Mouse (Mus musculus): ENCODE results near the gene Gcn1l1. TPM values are rescaled to one million over a fixed set of nuclear protein-coding genes. Genes with fewer than 3 reads are reported as not detected.

The Gcn1l1 gene
- polyA plus RNA-seq, 1 experiment from 2014 or later, result 39.6 TPM

- H3K4me2 ChIP-seq (ENCODE audit: low read depth, severe bottlenecking), result no peak overlapping the region
- no peak overlapping the region for H3K4me3 ChIP-seq (ENCODE audit: low read depth, low read length)
- no peaks in the 10 kb centered on the region for H3K27me3 ChIP-seq (ENCODE audit: control insufficient read depth, insufficient read depth, low read length)
- no peaks in the 10 kb centered on the region for H3K9me3 ChIP-seq (ENCODE audit: control insufficient read depth, low read length)
- DNase-seq (ENCODE audit: low spot score), result peak; percentile 97
- peak; percentile 65 for ATAC-seq (ENCODE audit: insufficient number of reproducible peaks, low FRiP score, low TSS enrichment, low read depth)
- under 1% methylated on average over 12 of the region's 12 CpGs for WGBS
- H3K27ac ChIP-seq (replicated peaks; ENCODE audit: low read depth, low read length), result no peak overlapping the region
- H3K4me1 ChIP-seq (ENCODE audit: control insufficient read depth, insufficient read depth, low read length), result peaks cover 45% of the 10 kb centered on the region
- no peak overlapping the region for H3K9ac ChIP-seq (ENCODE audit: low read length)
- H3K36me3 ChIP-seq (ENCODE audit: control insufficient read depth, insufficient read depth, low read length), result no peaks in the 10 kb centered on the region
These were observed 26.4 kb upstream of the Gcn1l1 start for GRCm38 (mm10) chr5:115538693-115539043.

DNA sequence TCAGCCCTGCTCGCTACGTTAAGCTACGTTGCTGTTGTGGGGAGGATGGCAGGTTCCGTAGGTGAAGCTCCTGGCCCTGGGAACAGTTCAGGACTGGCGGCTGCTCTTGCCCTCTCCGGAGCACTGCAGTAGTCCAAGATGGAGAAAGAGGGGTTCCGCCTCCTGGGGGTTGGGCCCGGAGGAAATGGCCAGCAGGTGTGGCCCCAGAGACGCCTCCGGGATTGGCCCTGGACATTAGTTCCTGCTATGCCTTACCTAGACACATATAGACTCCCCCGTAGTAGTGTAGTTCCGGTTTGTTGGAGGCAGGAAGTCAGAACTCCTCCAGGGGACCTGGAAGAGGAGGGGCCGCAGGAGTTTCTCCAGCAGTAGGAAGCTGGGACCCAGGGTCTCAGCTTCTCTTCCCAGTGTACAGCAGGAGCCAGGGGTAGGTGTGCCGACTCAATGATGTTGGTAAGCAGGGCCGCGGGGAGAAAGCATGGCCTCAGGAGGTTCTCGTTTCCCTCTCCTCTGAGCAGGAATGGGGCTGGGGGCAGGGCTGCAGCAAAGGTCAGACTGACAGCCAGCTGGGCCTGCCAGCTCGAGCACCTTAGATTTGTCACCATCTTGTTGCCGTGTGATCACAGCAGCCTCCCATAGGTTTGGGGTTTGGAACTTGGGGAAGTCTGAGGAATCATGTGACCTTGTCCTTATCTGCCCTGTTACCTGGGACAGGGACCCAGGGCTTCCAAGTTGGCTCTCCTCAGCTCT lies 22.2 kb upstream of the Gcn1l1 start:
- DNase-seq (ENCODE audit: low spot score), result no peak
- Histone ChIP-seq H3K9me3 (ENCODE audit: control insufficient read depth, low read length) (no peaks in the 10 kb centered on the region), H3K27me3 (ENCODE audit: control insufficient read depth, insufficient read depth, low read length) (no peaks in the 10 kb centered on the region), H3K4me3 (ENCODE audit: low read depth, low read length) (no peak overlapping the region), H3K36me3 (ENCODE audit: control insufficient read depth, insufficient read depth, low read length) (peaks cover 8% of the 10 kb centered on the region; the same call in 1 of the 2 replicates), H3K9ac (ENCODE audit: low read length) (no peak overlapping the region), H3K4me1 (ENCODE audit: control insufficient read depth, insufficient read depth, low read length) (peaks cover 33% of the 10 kb centered on the region), H3K4me2 (ENCODE audit: low read depth, severe bottlenecking) (no peak overlapping the region), H3K27ac (replicated peaks; ENCODE audit: low read depth, low read length) (no peak overlapping the region)
- no peak for ATAC-seq (ENCODE audit: insufficient number of reproducible peaks, low FRiP score, low TSS enrichment, low read depth)
- WGBS, result 59% methylated on average over 19 of the region's 19 CpGs

GRCm38 (mm10) chr5:115543509-115544253 lies 21.4 kb upstream of the Gcn1l1 start:
- DNase-seq (ENCODE audit: low spot score) (no peak), ATAC-seq (ENCODE audit: insufficient number of reproducible peaks, low FRiP score, low TSS enrichment, low read depth) (no peak)
- 68% methylated on average over 17 of the region's 17 CpGs for WGBS
- no peak overlapping the region for H3K27ac ChIP-seq (replicated peaks; ENCODE audit: low read depth, low read length)
- H3K27me3 ChIP-seq (ENCODE audit: control insufficient read depth, insufficient read depth, low read length), result no peaks in the 10 kb centered on the region
- no peak overlapping the region for H3K9ac ChIP-seq (ENCODE audit: low read length)
- H3K4me2 ChIP-seq (ENCODE audit: low read depth, severe bottlenecking), result no peak overlapping the region
- H3K4me1 ChIP-seq (ENCODE audit: control insufficient read depth, insufficient read depth, low read length), result peaks cover 26% of the 10 kb centered on the region
- no peak overlapping the region for H3K4me3 ChIP-seq (ENCODE audit: low read depth, low read length)
- H3K36me3 ChIP-seq (ENCODE audit: control insufficient read depth, insufficient read depth, low read length), result peaks cover 9% of the 10 kb centered on the region; the same call in 1 of the 2 replicates
- no peaks in the 10 kb centered on the region for H3K9me3 ChIP-seq (ENCODE audit: control insufficient read depth, low read length)

DNA sequence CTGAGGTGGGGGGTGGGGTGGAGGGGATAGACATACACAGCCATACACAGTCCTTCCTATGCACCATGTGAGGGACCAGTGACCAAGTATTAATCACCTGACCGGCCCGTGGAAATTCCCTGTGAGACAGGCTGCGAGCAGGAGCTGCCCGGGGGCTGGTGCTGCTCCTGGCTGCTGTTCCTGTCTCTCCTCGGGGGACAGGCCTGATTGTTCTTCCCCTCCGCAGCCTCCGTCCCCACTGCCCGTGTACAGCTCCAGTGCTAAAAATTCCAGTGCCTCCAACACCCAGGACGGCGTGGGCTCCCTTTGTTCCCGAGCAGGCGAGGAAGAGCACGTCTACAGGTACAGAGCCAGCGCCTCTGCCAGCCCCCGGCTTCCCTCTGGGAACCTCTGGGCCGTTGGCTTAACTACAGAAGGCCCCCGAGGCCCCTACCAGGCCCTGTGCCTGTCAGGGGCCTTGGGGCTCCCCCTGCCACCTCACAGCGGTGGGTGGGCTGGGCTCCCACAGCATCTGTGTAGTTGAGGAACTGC lies 20.3 kb upstream of the Gcn1l1 start:
- no peak overlapping the region for H3K4me2 ChIP-seq (ENCODE audit: low read depth, severe bottlenecking)
- no peak overlapping the region for H3K4me3 ChIP-seq (ENCODE audit: low read depth, low read length)
- no peaks in the 10 kb centered on the region for H3K9me3 ChIP-seq (ENCODE audit: control insufficient read depth, low read length)
- 0 out of 2 replicates have a peak overlapping the region, but pooled peaks have one; percentile 22 for H3K27ac ChIP-seq (replicated peaks; ENCODE audit: low read depth, low read length)
- peaks cover 12% of the 10 kb centered on the region; the same call in 1 of the 2 replicates for H3K36me3 ChIP-seq (ENCODE audit: control insufficient read depth, insufficient read depth, low read length)
- WGBS, result 55% methylated on average over 18 of the region's 18 CpGs
- no peak for ATAC-seq (ENCODE audit: insufficient number of reproducible peaks, low FRiP score, low TSS enrichment, low read depth)
- no peaks in the 10 kb centered on the region for H3K27me3 ChIP-seq (ENCODE audit: control insufficient read depth, insufficient read depth, low read length)
- H3K4me1 ChIP-seq (ENCODE audit: control insufficient read depth, insufficient read depth, low read length), result peaks cover 26% of the 10 kb centered on the region
- no peak for DNase-seq (ENCODE audit: low spot score)
- H3K9ac ChIP-seq (ENCODE audit: low read length), result peak overlapping the region; percentile 14; the same call in 1 of the 2 replicates

GRCm38 (mm10) chr5:115545636-115546035 lies 19.4 kb upstream of the Gcn1l1 start:
- 88% methylated on average over 14 of the region's 14 CpGs for WGBS
- Histone ChIP-seq H3K4me1 (ENCODE audit: control insufficient read depth, insufficient read depth, low read length) (peaks cover 26% of the 10 kb centered on the region), H3K4me2 (ENCODE audit: low read depth, severe bottlenecking) (no peak overlapping the region), H3K27me3 (ENCODE audit: control insufficient read depth, insufficient read depth, low read length) (no peaks in the 10 kb centered on the region), H3K27ac (replicated peaks; ENCODE audit: low read depth, low read length) (no peak overlapping the region), H3K9ac (ENCODE audit: low read length) (no peak overlapping the region), H3K4me3 (ENCODE audit: low read depth, low read length) (no peak overlapping the region), H3K36me3 (ENCODE audit: control insufficient read depth, insufficient read depth, low read length) (peaks cover 12% of the 10 kb centered on the region; the same call in 1 of the 2 replicates), H3K9me3 (ENCODE audit: control insufficient read depth, low read length) (no peaks in the 10 kb centered on the region)
- ATAC-seq (ENCODE audit: insufficient number of reproducible peaks, low FRiP score, low TSS enrichment, low read depth) (no peak), DNase-seq (ENCODE audit: low spot score) (no peak)

DNA sequence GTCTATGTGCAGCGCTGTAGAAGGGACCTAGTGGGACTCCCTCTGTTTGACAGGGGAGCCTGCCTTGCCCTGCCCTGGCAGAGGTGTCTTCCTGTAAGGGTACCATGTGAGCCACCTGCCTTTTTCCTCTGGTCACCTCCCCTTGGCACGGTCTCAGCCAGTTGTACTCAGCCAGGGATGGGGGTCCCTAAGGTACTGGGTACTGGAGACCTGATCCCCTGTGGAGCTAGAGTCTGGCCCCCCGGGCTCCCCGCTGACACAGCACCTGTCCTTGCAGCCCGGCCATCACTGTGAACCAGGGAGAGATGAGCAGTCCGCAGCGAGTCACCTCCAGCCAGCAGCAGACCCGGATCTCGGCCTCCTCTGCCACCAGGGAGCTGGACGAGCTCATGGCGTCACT lies 18.5 kb upstream of the Gcn1l1 start:
- DNase-seq (ENCODE audit: low spot score) (no peak), ATAC-seq (ENCODE audit: insufficient number of reproducible peaks, low FRiP score, low TSS enrichment, low read depth) (no peak)
- H3K9me3 ChIP-seq (ENCODE audit: control insufficient read depth, low read length), result no peaks in the 10 kb centered on the region
- H3K9ac ChIP-seq (ENCODE audit: low read length), result no peak overlapping the region
- H3K4me3 ChIP-seq (ENCODE audit: low read depth, low read length), result no peak overlapping the region
- WGBS, result 80% methylated on average over 11 of the region's 11 CpGs
- peaks cover 26% of the 10 kb centered on the region for H3K4me1 ChIP-seq (ENCODE audit: control insufficient read depth, insufficient read depth, low read length)
- no peak overlapping the region for H3K4me2 ChIP-seq (ENCODE audit: low read depth, severe bottlenecking)
- peaks cover 12% of the 10 kb centered on the region; the same call in 1 of the 2 replicates for H3K36me3 ChIP-seq (ENCODE audit: control insufficient read depth, insufficient read depth, low read length)
- H3K27ac ChIP-seq (replicated peaks; ENCODE audit: low read depth, low read length), result no peak overlapping the region
- no peaks in the 10 kb centered on the region for H3K27me3 ChIP-seq (ENCODE audit: control insufficient read depth, insufficient read depth, low read length)

- 62% methylated on average over 6 of the region's 6 CpGs for WGBS
- ATAC-seq (ENCODE audit: insufficient number of reproducible peaks, low FRiP score, low TSS enrichment, low read depth) (no peak), DNase-seq (ENCODE audit: low spot score) (no peak)
- Histone ChIP-seq H3K4me2 (ENCODE audit: low read depth, severe bottlenecking) (no peak overlapping the region), H3K27me3 (ENCODE audit: control insufficient read depth, insufficient read depth, low read length) (no peaks in the 10 kb centered on the region), H3K9ac (ENCODE audit: low read length) (no peak overlapping the region), H3K27ac (replicated peaks; ENCODE audit: low read depth, low read length) (no peak overlapping the region; the same call in 1 of the 2 replicates), H3K4me3 (ENCODE audit: low read depth, low read length) (no peak overlapping the region), H3K4me1 (ENCODE audit: control insufficient read depth, insufficient read depth, low read length) (peaks cover 25% of the 10 kb centered on the region), H3K36me3 (ENCODE audit: control insufficient read depth, insufficient read depth, low read length) (peaks cover 12% of the 10 kb centered on the region; the same call in 1 of the 2 replicates), H3K9me3 (ENCODE audit: control insufficient read depth, low read length) (no peaks in the 10 kb centered on the region)
These were observed 18.0 kb upstream of the Gcn1l1 start for GRCm38 (mm10) chr5:115547014-115547413.

GRCm38 (mm10) chr5:115547421-115547820 lies 17.6 kb upstream of the Gcn1l1 start:
- no peak for ATAC-seq (ENCODE audit: insufficient number of reproducible peaks, low FRiP score, low TSS enrichment, low read depth)
- no peak overlapping the region for H3K9ac ChIP-seq (ENCODE audit: low read length)
- H3K4me1 ChIP-seq (ENCODE audit: control insufficient read depth, insufficient read depth, low read length), result peaks cover 21% of the 10 kb centered on the region
- no peak for DNase-seq (ENCODE audit: low spot score)
- no peaks in the 10 kb centered on the region for H3K27me3 ChIP-seq (ENCODE audit: control insufficient read depth, insufficient read depth, low read length)
- no peaks in the 10 kb centered on the region for H3K9me3 ChIP-seq (ENCODE audit: control insufficient read depth, low read length)
- 83% methylated on average over 7 of the region's 7 CpGs for WGBS
- peaks cover 15% of the 10 kb centered on the region; the same call in 1 of the 2 replicates for H3K36me3 ChIP-seq (ENCODE audit: control insufficient read depth, insufficient read depth, low read length)
- H3K4me2 ChIP-seq (ENCODE audit: low read depth, severe bottlenecking), result no peak overlapping the region
- H3K27ac ChIP-seq (replicated peaks; ENCODE audit: low read depth, low read length), result no peak overlapping the region; the same call in 1 of the 2 replicates
- no peak overlapping the region for H3K4me3 ChIP-seq (ENCODE audit: low read depth, low read length)
